In the genomic region with DNA sequence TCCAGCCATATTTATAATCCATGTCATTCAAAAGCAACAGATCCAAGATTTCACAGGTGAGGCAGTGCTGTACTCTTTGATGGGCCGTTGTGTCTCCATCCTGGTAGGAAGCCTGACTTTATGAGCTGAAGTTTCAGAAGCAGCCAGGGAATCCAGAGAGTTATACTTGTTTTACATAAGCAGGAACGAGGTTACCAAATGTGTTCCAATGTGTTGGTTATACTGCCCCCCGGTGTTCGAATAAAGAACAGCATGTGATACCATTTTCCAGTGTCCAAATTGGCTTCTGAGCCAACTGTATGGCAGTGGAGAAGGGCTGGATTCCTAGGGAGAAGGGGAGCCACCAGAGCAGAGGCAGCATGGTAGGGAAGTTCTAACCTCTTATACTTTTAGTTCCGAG, we compare ENCODE assay signal across 9 mouse cellular contexts. TPM values are rescaled to one million over a fixed set of nuclear protein-coding genes. Genes with fewer than 3 reads are reported as not detected.
DNase-seq lines count a peak whose midpoint lies in the region; ATAC-seq and TF ChIP-seq lines count a peak whose summit lies in the region.
"Had no signal": no experiment of that assay in that cellular context is flagged by ENCODE, and none has a peak within 500 bp of the region (broad histone marks: within the 10 kb centered on the region; RNA-seq: fewer than 3 reads in every experiment).

No protein-coding gene starts in this region.

- no peak for TF ChIP-seq EP300 in heart, postnatal 0 days (IDR thresholded peaks at IDR 0.05; ENCODE audit: low read depth)

- ATAC-seq in kidney, embryonic 15.5 days (replicated peaks; ENCODE audit: low FRiP score) = no peak
- no peak for ATAC-seq in heart, postnatal 0 days (ENCODE audit: insufficient read depth, low read depth)

- TF ChIP-seq CTCF in heart, postnatal 0 days (IDR thresholded peaks at IDR 0.05; ENCODE audit: low read depth) = peak; percentile 83

- H3K4me3 ChIP-seq in kidney, embryonic 15.5 days (replicated peaks) = no peak overlapping the region
- no peak overlapping the region for H3K4me3 ChIP-seq in heart, postnatal 0 days (ENCODE audit: low read depth, low read length)
- H3K4me3 ChIP-seq: embryonic facial prominence, embryonic 12.5 days had no signal

- 15% methylated on average over 5 of the region's 5 CpGs for WGBS in kidney, embryonic 15.5 days
- 16% methylated on average over 5 of the region's 5 CpGs for WGBS in heart, postnatal 0 days

- H3K4me2 ChIP-seq in kidney, embryonic 15.5 days = no peak overlapping the region
- no peak overlapping the region for H3K4me2 ChIP-seq in heart, postnatal 0 days (ENCODE audit: low read depth, low read length)
- H3K4me2 ChIP-seq: embryonic facial prominence, embryonic 12.5 days had no signal

- no peaks in the 10 kb centered on the region for H3K27me3 ChIP-seq in kidney, embryonic 15.5 days
- H3K27me3 ChIP-seq in heart, postnatal 0 days (ENCODE audit: control insufficient read depth, insufficient read depth, low read length) = no peaks in the 10 kb centered on the region
- H3K27me3 ChIP-seq: embryonic facial prominence, embryonic 12.5 days had no signal

- no peaks in the 10 kb centered on the region for H3K4me1 ChIP-seq in kidney, embryonic 15.5 days
- H3K4me1 ChIP-seq in heart, postnatal 0 days (ENCODE audit: control insufficient read depth, insufficient read depth) = no peaks in the 10 kb centered on the region
- H3K4me1 ChIP-seq: embryonic facial prominence, embryonic 12.5 days had no signal

- H3K9me3 ChIP-seq in kidney, embryonic 15.5 days (replicated peaks) = no peaks in the 10 kb centered on the region
- no peaks in the 10 kb centered on the region for H3K9me3 ChIP-seq in heart, postnatal 0 days (replicated peaks; ENCODE audit: control insufficient read depth, low read length)

- H3K9ac ChIP-seq in kidney, embryonic 15.5 days = no peak overlapping the region
- no peak overlapping the region for H3K9ac ChIP-seq in heart, postnatal 0 days (replicated peaks; ENCODE audit: low read depth, low read length)
- H3K9ac ChIP-seq: embryonic facial prominence, embryonic 12.5 days had no signal

- H3K36me3 ChIP-seq in kidney, embryonic 15.5 days = no peaks in the 10 kb centered on the region
- H3K36me3 ChIP-seq in heart, postnatal 0 days (replicated peaks; ENCODE audit: control insufficient read depth, insufficient read depth, low read length) = no peaks in the 10 kb centered on the region
- H3K36me3 ChIP-seq: embryonic facial prominence, embryonic 12.5 days had no signal

- peak; percentile 49 for DNase-seq in kidney, adult 11 months
- DNase-seq in adrenal gland, adult 2 months = peak; percentile 56
- peak; percentile 83 for DNase-seq in embryo, embryonic 10 days (ENCODE audit: low spot score)
- DNase-seq in heart, postnatal 0 days (ENCODE audit: low spot score) = peak; percentile 39
- DNase-seq in left cerebral cortex, adult 11 months (ENCODE audit: low spot score) = peak; percentile 63
- DNase-seq in mesoderm, embryonic 11.5 days (ENCODE audit: low read depth, low spot score) = peak; percentile 73
- peak; percentile 10 to 34 for DNase-seq in spleen, postnatal 36 days (ENCODE audit: low spot score in 2 of 2)

- no peak overlapping the region for H3K27ac ChIP-seq in kidney, embryonic 15.5 days
- H3K27ac ChIP-seq in heart, postnatal 0 days (ENCODE audit: low read depth) = no peak overlapping the region
- H3K27ac ChIP-seq: embryonic facial prominence, embryonic 12.5 days had no signal

RNA-seq across cellular contexts. Expression of a gene that starts 29.5 kb away (rescaled TPM):
- 17.5 and 18.2 TPM in 2 replicates for polyA plus RNA-seq in kidney, embryonic 15.5 days (2015; fragmentation: Nextera tagmentation; extraction: Ambion mirVana)
- 10 to 100 TPM; 21.8 to 27.9 TPM for total RNA-seq in adrenal gland, adult 2 months (2021)
- polyA plus RNA-seq in adrenal gland, adult 2 months (2012; rRNA removed) = 11.9 and 15.7 TPM in 2 replicates
- 7.0 and 14.4 TPM in 2 replicates for total RNA-seq in heart, postnatal 0 days (2014; rRNA removed; ENCODE audit: low replicate concordance)
- 5.7 and 6.4 TPM in 2 replicates for polyA plus RNA-seq in heart, postnatal 0 days (2015; fragmentation: Nextera tagmentation; extraction: Ambion mirVana)

RNA-seq across cellular contexts. Expression of a gene that starts 46.3 kb away (rescaled TPM):
- 189 and 200 TPM in 2 replicates for polyA plus RNA-seq in kidney, embryonic 15.5 days (2015; fragmentation: Nextera tagmentation; extraction: Ambion mirVana)
- 100 to 1,000 TPM; 156 to 162 TPM for total RNA-seq in adrenal gland, adult 2 months (2021)
- polyA plus RNA-seq in adrenal gland, adult 2 months (2012; rRNA removed) = 95.7 and 129 TPM in 2 replicates
- total RNA-seq in heart, postnatal 0 days (2014; rRNA removed; ENCODE audit: low replicate concordance) = 84.9 and 90.7 TPM in 2 replicates
- 70.7 and 96.1 TPM in 2 replicates for polyA plus RNA-seq in heart, postnatal 0 days (2015; fragmentation: Nextera tagmentation; extraction: Ambion mirVana)

Comparison
In these comparisons a context has a peak if more than half of its experiments do, and no peak if none do; other contexts are left out.
1. DNase-seq: peak in every context shown above with its lines; median percentile 83 in embryo, embryonic 10 days; 73 in mesoderm, embryonic 11.5 days; 63 in left cerebral cortex, adult 11 months; 56 in adrenal gland, adult 2 months; 49 in kidney, adult 11 months; 39 in heart, postnatal 0 days; 22 in spleen, postnatal 36 days.